Mouse (Mus musculus): ENCODE measurements around the gene Cldn34c4. TPM values are rescaled to one million over a fixed set of nuclear protein-coding genes. Genes with fewer than 3 reads are reported as not detected.
A peak's percentile ranks its signal among the peaks of the same experiment; 100 is the strongest.

Cldn34c4 gene
- not detected for total RNA-seq (2022)

DNA sequence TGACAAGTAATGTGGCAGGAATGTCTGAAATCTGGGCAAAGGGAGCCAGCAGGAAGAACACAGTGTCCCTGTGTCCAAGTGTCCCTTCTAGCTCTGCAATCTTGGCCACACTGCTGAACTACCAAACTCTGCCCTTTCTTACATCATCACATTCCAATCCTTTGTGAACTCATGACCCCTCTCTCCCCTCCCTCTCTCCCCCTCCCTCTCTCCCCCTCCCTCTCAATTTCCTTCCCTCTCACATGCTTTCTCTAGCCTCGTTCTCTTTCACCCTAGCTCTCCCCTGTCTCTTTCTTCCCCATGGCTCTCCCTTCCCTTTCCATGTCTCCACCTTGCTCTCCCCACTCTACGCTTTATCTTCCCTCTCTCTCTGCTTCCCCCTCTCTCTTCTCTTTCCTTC is at the start of gene Cldn34c4:
Gene Cldn34c4 (minus strand): TSS at position 101 of the 400 bp plus-strand sequence.
- DNase-seq (ENCODE audit: low spot score in 2 of 2), result no peak

DNA sequence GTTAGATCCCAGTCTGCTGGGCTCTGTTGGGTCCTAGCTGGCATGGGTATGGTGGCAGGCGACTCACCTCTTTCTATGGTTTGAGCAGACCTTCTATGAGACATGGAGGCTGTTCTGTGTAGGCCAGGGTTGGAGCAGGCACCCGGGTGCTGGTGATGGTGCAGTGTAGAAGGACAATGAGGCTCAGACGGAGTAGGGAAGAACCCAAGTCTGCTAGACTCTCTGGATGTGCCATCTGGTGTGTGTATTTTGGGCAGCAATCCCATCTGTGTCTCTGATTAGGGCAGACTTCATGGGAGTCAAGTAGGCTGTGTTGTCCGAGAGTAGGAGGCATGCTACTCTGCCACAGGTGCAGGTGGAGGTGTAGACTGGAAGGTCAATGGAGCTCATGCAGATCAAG is 10.7 kb upstream of the Cldn34c4 start:
- DNase-seq (ENCODE audit: low spot score in 2 of 2), result peak in 1 of 2 experiments; percentile 12

Data from layer of hippocampus, adult 8-10 months (tissue).